Mouse (Mus musculus) layer of hippocampus, adult 2 months (tissue): ENCODE results near the gene Tamm41. TPM values are rescaled to one million over a fixed set of nuclear protein-coding genes. Genes with fewer than 3 reads are reported as not detected.

Experiments used
- DNase-seq, 2 experiments: peaks; one replicate each; pipeline ENCODE4 v3.0.0; 2022; ENCODE audit warnings: low spot score in 2 of 2
- H3K27ac ChIP-seq: fragments of 200-600 bp; 2 replicates; pipeline ENCODE4 v1.8.1; 2022
- H3K4me3 ChIP-seq: fragments of 200-600 bp; 2 replicates; pipeline ENCODE4 v1.8.1; 2022; ENCODE audit warnings: mild to moderate bottlenecking
- CTCF ChIP-seq: fragments of 200-600 bp; conservative IDR thresholded peaks from 2 replicates; pipeline ENCODE4 v1.8.1; 2022; ENCODE audit warnings: antibody characterized with exemption, mild to moderate bottlenecking, moderate library complexity
- long read RNA-seq, 2 experiments: library from polyadenylated mRNA; stranded (forward); transcript quantifications; one replicate each; pipeline ENCODE4 v2.0.0; 2021; ENCODE audit warnings: borderline mapping rate in 2 of 2
- total RNA-seq, 2 experiments: library from RNA; stranded (reverse); gene quantifications; 2 replicates each; pipeline ENCODE4 v1.2.3; 2021

The Tamm41 gene
- total RNA-seq = 10 to 100 TPM; 18.6 to 20.9 TPM
- long read RNA-seq, experiment 1, partial matches to known transcripts = 0 of 5 reads
- long read RNA-seq, experiment 1, other reads (novel, unspliced or antisense) = 1 of 5 reads
- long read RNA-seq, experiment 2, transcript Tamm41-201 (8 exons, 1,168 nt) = major isoform, 5 of 10 reads
- long read RNA-seq, experiment 2, partial matches to known transcripts = 0 of 10 reads
- long read RNA-seq, experiment 2, other reads (novel, unspliced or antisense) = 4 of 10 reads

GRCm38 (mm10) chr6:115037103-115038094 lies at the start of gene Tamm41:
Gene Tamm41, minus strand, starts transcription at chr6:115037876.
- DNase-seq = peak; percentile 83 to 90
- Histone ChIP-seq H3K4me3 (peak within 1 kb of the TSS; percentile 78), H3K27ac (peak within 1 kb of the TSS; percentile 54; the same call in 1 of the 2 replicates)
- peak; percentile 95 for TF ChIP-seq CTCF

- peak overlapping the region; percentile 87 for H3K27ac ChIP-seq
Measured at GRCm38 (mm10) chr6:115085274-115085841, 47.7 kb upstream of the Tamm41 start.

GRCm38 (mm10) chr6:115076781-115077575 lies 39.3 kb upstream of the Tamm41 start:
- no peak overlapping the region for H3K27ac ChIP-seq

More at GRCm38 (mm10) chr6:115085274-115085841, 47.7 kb upstream of the Tamm41 start:
- peak; percentile 76 to 86 for DNase-seq
- no peak for TF ChIP-seq CTCF
- H3K4me3 ChIP-seq = no peak overlapping the region

GRCm38 (mm10) chr6:115072024-115072423 lies 34.3 kb upstream of the Tamm41 start:
- DNase-seq = peak in 1 of 2 experiments; percentile 44
- no peak for TF ChIP-seq CTCF
- Histone ChIP-seq H3K4me3 (no peak overlapping the region), H3K27ac (peak overlapping the region; percentile 25; the same call in 1 of the 2 replicates)

More at GRCm38 (mm10) chr6:115076781-115077575, 39.3 kb upstream of the Tamm41 start:
- DNase-seq = no peak
- no peak overlapping the region for H3K4me3 ChIP-seq
- no peak for TF ChIP-seq CTCF

- peak; percentile 97 for TF ChIP-seq CTCF
- peak overlapping the region; percentile 77 for H3K27ac ChIP-seq
- no peak overlapping the region for H3K4me3 ChIP-seq
- DNase-seq = peak; percentile 56 to 59
Measured at GRCm38 (mm10) chr6:115065411-115066241, 27.9 kb upstream of the Tamm41 start.

- DNase-seq = no peak
- H3K4me3 ChIP-seq = no peak overlapping the region
Measured at GRCm38 (mm10) chr6:115062605-115063350, 25.1 kb upstream of the Tamm41 start.

GRCm38 (mm10) chr6:115059227-115059626 lies 21.6 kb upstream of the Tamm41 start:
- no peak overlapping the region for H3K4me3 ChIP-seq
- DNase-seq = no peak
- peak overlapping the region; percentile 82 for H3K27ac ChIP-seq
- TF ChIP-seq CTCF = no peak

More at GRCm38 (mm10) chr6:115062605-115063350, 25.1 kb upstream of the Tamm41 start:
- H3K27ac ChIP-seq = no peak overlapping the region
- no peak for TF ChIP-seq CTCF

- no peak overlapping the region for H3K4me3 ChIP-seq
- no peak for TF ChIP-seq CTCF
- DNase-seq = no peak
- H3K27ac ChIP-seq = peak overlapping the region; percentile 57; the same call in 1 of the 2 replicates
Measured at GRCm38 (mm10) chr6:115056699-115057098, 19.0 kb upstream of the Tamm41 start.

- Histone ChIP-seq H3K4me3 (no peak overlapping the region), H3K27ac (peak overlapping the region; percentile 57; the same call in 1 of the 2 replicates)
- TF ChIP-seq CTCF = no peak
- DNase-seq = no peak
Measured at GRCm38 (mm10) chr6:115055440-115055839, 17.8 kb upstream of the Tamm41 start.

GRCm38 (mm10) chr6:115051586-115052197 lies 14.0 kb upstream of the Tamm41 start:
- Histone ChIP-seq H3K4me3 (no peak overlapping the region), H3K27ac (peak overlapping the region; percentile 82)
- no peak for TF ChIP-seq CTCF
- DNase-seq = peak in 1 of 2 experiments; percentile 41
